Mouse (Mus musculus) C2C12 (cell line): Measurements from ENCODE around the gene Stat5b.

Source experiments
- CTCF ChIP-seq: IDR thresholded peaks from one replicate; pipeline ENCODE4 v1.5.1; 2011; ENCODE audit not compliant: control insufficient read depth, insufficient read depth, insufficient read length
- MYOD1 ChIP-seq: IDR thresholded peaks from one replicate; pipeline ENCODE4 v1.6.1; 2011; ENCODE audit warnings: low read depth; ENCODE audit not compliant: control insufficient read depth, insufficient read length

DNA sequence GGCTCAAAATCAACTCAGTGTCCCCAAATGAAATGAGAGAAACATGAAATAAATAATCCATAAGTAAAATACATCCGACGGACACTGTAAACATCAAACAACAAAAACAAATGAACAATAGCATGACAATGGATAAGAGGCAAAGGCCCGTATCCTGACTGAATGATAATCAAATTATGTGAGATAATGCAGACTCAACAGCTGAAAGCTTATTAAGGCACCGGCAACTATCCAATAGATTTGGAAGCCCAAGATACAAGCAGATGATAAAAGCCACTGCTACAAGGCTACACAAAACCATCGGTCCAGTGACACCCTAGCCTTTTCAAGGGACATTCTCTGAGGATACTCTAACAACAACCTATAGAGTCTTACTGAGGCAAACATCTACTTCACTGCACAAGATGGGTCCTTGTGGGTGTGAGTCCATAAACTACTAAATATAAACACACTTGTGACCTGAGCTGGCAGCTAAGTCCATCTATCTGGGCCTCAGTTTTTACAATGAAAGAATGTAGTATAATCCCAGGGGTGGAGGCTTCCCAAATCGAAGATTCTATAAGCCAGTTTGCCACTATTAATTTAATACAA lies 1.6 kb downstream of the Stat5b start:
- no peak for TF ChIP-seq CTCF
- no peak for TF ChIP-seq MYOD1
